Mouse (Mus musculus) liver, adult 2 months (tissue): ENCODE measurements around the gene Thoc2. TPM values are rescaled to one million over a fixed set of nuclear protein-coding genes. Genes with fewer than 3 reads are reported as not detected.
"Not testable (repeated sequence)": the region's sequence is repeated elsewhere in the genome, so short reads cannot be mapped to it uniquely, and the experiment has no call there.

ENCODE experiments used
- DNase-seq: peaks from one replicate; pipeline ENCODE4 v3.0.0-alpha.2; 2011; ENCODE audit warnings: low read depth, low spot score; ENCODE audit errors: extremely low read depth
- H3K27ac ChIP-seq: fragments of 200-500 bp; replicated peaks from 2 replicates; pipeline ENCODE4 v1.5.1; 2012; ENCODE audit warnings: low read depth, mild to moderate bottlenecking, control low read depth, inconsistent platforms, low read length; ENCODE audit not compliant: insufficient read depth
- H3K27me3 ChIP-seq: fragments of 200-500 bp; 2 replicates; pipeline ENCODE4 v1.6.1; 2012; ENCODE audit warnings: mild to moderate bottlenecking, moderate library complexity, low read length, inconsistent platforms; ENCODE audit not compliant: control insufficient read depth, insufficient read depth
- H3K36me3 ChIP-seq: fragments of 200-500 bp; 2 replicates; pipeline ENCODE4 v1.6.1; 2012; ENCODE audit warnings: low read length, inconsistent platforms; ENCODE audit not compliant: control insufficient read depth, insufficient read depth
- H3K4me1 ChIP-seq: fragments of 200-500 bp; 2 replicates; pipeline ENCODE4 v1.6.1; 2011; ENCODE audit warnings: low read length; ENCODE audit not compliant: control insufficient read depth, insufficient read depth
- H3K4me3 ChIP-seq: fragments of 200-500 bp; 2 replicates; pipeline ENCODE4 v1.5.1; 2011; ENCODE audit warnings: low read depth, mild to moderate bottlenecking, control low read depth, low read length, moderate library complexity; ENCODE audit not compliant: insufficient read depth
- H3K79me2 ChIP-seq: fragments of 200-500 bp; 2 replicates; pipeline ENCODE4 v1.6.1; 2012; ENCODE audit warnings: inconsistent platforms, mild to moderate bottlenecking, low read length, moderate library complexity; ENCODE audit not compliant: control insufficient read depth, insufficient read depth
- H3K9ac ChIP-seq: fragments of 200-500 bp; 2 replicates; pipeline ENCODE4 v1.6.1; 2012; ENCODE audit warnings: low read depth, mild to moderate bottlenecking, control low read depth, inconsistent platforms, low read length
- CTCF ChIP-seq: fragments of 200-500 bp; IDR thresholded peaks from 2 replicates; pipeline ENCODE4 v1.5.1; 2011; ENCODE audit warnings: low read depth, low read length, control low read depth
- POLR2A ChIP-seq: fragments of 200-500 bp; IDR thresholded peaks from 2 replicates; pipeline ENCODE4 v1.6.1; 2011; ENCODE audit warnings: low read length, control low read depth; ENCODE audit not compliant: insufficient read depth; ENCODE audit errors: extremely low read depth
- WGBS: fragments of 180-500 bp; shearing (Covaris S2); methylation state at CpG from one replicate; pipeline ENCODE4 v1.1.7; 2018; 5-methylcytosine and 5-hydroxymethylcytosine counted together
- polyA plus RNA-seq: library from polyadenylated mRNA; depleted of rRNA; stranded (reverse); fragments of >200 nt; gene quantifications from 2 replicates; pipeline ENCODE4 v1.2.3, GENCODE M21; 2012; rRNA removed
- total RNA-seq: library from RNA; depleted of rRNA; stranded (reverse); fragments of >200 nt; gene quantifications from 2 replicates; pipeline ENCODE4 v1.2.3, GENCODE M21; 2014; rRNA removed

Gene Thoc2
- total RNA-seq (26.4 and 32.4 TPM in 2 replicates), polyA plus RNA-seq (2.6 and 3.4 TPM in 2 replicates)

DNA sequence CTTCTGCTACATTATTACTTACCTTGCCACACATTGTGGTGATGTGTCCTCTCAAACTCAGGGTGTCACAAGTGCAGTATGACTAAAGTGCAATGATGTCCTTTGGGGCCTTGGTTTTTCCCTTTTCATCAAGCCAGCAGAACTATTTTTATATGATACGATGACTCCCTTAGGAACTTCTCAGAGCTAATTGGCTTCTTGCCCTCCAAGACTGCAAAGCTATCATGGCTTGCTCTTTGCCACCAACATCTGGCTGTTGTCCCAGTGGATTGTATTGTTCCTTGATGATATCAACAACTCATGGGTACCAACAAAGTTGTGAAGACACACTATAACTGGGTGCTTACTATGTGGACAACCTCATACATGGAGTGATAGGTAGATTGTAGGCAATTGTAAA is at the start of gene Thoc2:
Thoc2 (minus strand) TSS at position 101 of the 400 bp plus-strand sequence.
- Histone ChIP-seq H3K27me3 (no peaks in the 10 kb centered on the region), H3K36me3 (no peaks in the 10 kb centered on the region), H3K79me2 (no peaks in the 10 kb centered on the region), H3K27ac (no peak within 1 kb of the TSS), H3K4me3 (no peak within 1 kb of the TSS), H3K9ac (no peak within 1 kb of the TSS), H3K4me1 (no peaks in the 10 kb centered on the region)
- DNase-seq = no peak
- 71% methylated on average over 1 of the region's 1 CpGs for WGBS
- no peak for TF ChIP-seq POLR2A

DNA sequence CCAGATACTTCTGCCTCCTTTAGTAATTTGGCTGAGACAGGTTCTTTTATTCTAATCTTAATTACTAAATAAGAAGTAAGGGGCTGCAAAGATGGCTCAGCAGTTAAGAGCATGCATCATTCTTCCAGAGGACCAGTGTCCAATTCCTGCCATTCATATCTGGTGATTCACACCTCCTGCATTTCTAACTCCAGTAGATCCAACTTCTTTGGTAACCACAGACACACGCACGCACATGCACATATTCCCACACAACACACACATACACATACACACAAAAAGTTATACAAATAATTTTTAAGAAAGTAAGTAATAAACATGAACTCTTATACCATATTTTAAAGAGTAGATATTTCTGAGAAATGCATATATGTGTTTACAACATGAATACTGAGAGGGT is 49.6 kb upstream of the Thoc2 start:
- DNase-seq = no peak
- TF ChIP-seq CTCF (no peak), POLR2A (no peak)
- Histone ChIP-seq H3K9ac (no peak overlapping the region), H3K79me2 (no peaks in the 10 kb centered on the region), H3K27me3 (no peaks in the 10 kb centered on the region), H3K4me3 (no peak overlapping the region), H3K36me3 (no peaks in the 10 kb centered on the region), H3K4me1 (no peaks in the 10 kb centered on the region), H3K27ac (no peak overlapping the region)
- 97% methylated on average over 2 of the region's 2 CpGs for WGBS

GRCm38 (mm10) chrX:41969341-41969740 is 48.9 kb upstream of the Thoc2 start:
- Histone ChIP-seq H3K36me3 (no peaks in the 10 kb centered on the region), H3K9ac (no peak overlapping the region), H3K27me3 (no peaks in the 10 kb centered on the region), H3K79me2 (no peaks in the 10 kb centered on the region), H3K4me3 (no peak overlapping the region), H3K4me1 (no peaks in the 10 kb centered on the region), H3K27ac (no peak overlapping the region)
- WGBS = 77% methylated on average over 4 of the region's 4 CpGs
- peak; percentile 9 for DNase-seq
- no peak for TF ChIP-seq POLR2A
- no peak for TF ChIP-seq CTCF

DNA sequence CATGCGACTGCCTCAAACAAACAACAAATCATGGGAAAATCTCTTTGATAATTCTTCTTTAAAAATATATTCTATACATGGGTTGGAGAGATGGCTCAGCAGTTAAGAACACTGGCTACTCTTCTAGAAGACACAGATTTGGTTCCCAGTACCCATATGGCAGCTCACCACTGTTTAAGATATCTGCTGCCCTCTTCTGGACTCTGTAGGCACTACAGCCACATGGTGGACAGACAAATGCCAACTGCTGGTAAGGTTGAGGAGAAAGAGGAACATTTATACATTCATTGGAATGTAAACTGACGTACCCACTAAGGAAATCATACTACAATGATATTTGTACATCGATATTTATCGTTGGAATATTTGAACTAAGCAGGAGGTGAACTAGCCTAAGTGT is 36.7 kb upstream of the Thoc2 start:
- Histone ChIP-seq H3K79me2 (no peaks in the 10 kb centered on the region), H3K9ac (no peak overlapping the region), H3K4me1 (no peaks in the 10 kb centered on the region), H3K4me3 (no peak overlapping the region), H3K27me3 (no peaks in the 10 kb centered on the region), H3K27ac (no peak overlapping the region), H3K36me3 (no peaks in the 10 kb centered on the region)
- WGBS = 76% methylated on average over 4 of the region's 4 CpGs
- TF ChIP-seq POLR2A = no peak
- peak; percentile 33; the same call in 1 of the 2 replicates for TF ChIP-seq CTCF
- peak; percentile 19 for DNase-seq

GRCm38 (mm10) chrX:41941840-41942239 is 21.4 kb upstream of the Thoc2 start:
- Histone ChIP-seq H3K36me3 (no peaks in the 10 kb centered on the region), H3K4me1 (no peaks in the 10 kb centered on the region), H3K4me3 (no peak overlapping the region), H3K27me3 (no peaks in the 10 kb centered on the region), H3K9ac (no peak overlapping the region), H3K27ac (no peak overlapping the region), H3K79me2 (no peaks in the 10 kb centered on the region)
- DNase-seq = no peak
- TF ChIP-seq CTCF (no peak), POLR2A (no peak)
- WGBS = 94% methylated on average over 5 of the region's 5 CpGs

- WGBS = 76% methylated on average over 6 of the region's 6 CpGs
- H3K4me3 ChIP-seq, H3K27me3 ChIP-seq, H3K4me1 ChIP-seq, DNase-seq, H3K79me2 ChIP-seq, H3K36me3 ChIP-seq, H3K27ac ChIP-seq, H3K9ac ChIP-seq: not testable (repeated sequence)
These were observed 11.3 kb upstream of the Thoc2 start for GRCm38 (mm10) chrX:41931821-41932220.
